Mouse (Mus musculus) lung, postnatal 0 days (tissue): Measurements from ENCODE around the gene Phb2.

Source experiments
- CTCF ChIP-seq: IDR thresholded peaks from 2 replicates; pipeline ENCODE4 v1.5.1; 2016; ENCODE audit warnings: antibody characterized with exemption, mild to moderate bottlenecking
- EP300 ChIP-seq: IDR thresholded peaks from 2 replicates; pipeline ENCODE4 v1.6.1; 2016; ENCODE audit warnings: antibody characterized with exemption, mild to moderate bottlenecking, control low read depth

DNA sequence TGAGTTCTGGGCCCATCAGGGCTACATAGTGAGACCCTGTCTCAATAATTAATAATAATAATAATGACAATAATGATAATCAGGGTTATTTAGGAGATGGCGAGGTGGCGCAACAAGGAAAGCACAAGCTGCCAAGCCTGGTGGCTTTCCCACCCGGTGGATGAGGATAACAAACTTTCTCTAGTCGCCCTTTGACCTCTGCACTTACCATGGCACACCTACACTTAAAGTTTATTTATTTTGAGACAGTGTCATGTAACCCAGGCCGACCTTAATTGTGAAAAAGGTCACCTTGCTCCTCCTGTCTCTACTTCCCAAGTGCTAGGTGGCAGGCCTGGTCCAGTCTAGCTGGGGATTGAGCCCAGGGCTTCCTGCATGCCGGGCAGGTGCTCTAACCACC is 13.4 kb upstream of the Phb2 start:
- TF ChIP-seq CTCF = no peak
- TF ChIP-seq EP300 = no peak
